Mouse (Mus musculus) bone marrow, adult 2 months (tissue): ENCODE measurements around the gene Rbbp5.

Experiments
- CTCF ChIP-seq: fragments of 200-500 bp; IDR thresholded peaks from 2 replicates; pipeline ENCODE4 v1.5.1; 2011; ENCODE audit warnings: low read length, control low read depth; ENCODE audit not compliant: control insufficient read depth, insufficient read depth
- POLR2A ChIP-seq: fragments of 200-500 bp; IDR thresholded peaks from 2 replicates; pipeline ENCODE4 v1.6.1; 2011; ENCODE audit warnings: low read depth, mild to moderate bottlenecking, control low read depth, low read length, borderline replicate concordance; ENCODE audit not compliant: control insufficient read depth

DNA sequence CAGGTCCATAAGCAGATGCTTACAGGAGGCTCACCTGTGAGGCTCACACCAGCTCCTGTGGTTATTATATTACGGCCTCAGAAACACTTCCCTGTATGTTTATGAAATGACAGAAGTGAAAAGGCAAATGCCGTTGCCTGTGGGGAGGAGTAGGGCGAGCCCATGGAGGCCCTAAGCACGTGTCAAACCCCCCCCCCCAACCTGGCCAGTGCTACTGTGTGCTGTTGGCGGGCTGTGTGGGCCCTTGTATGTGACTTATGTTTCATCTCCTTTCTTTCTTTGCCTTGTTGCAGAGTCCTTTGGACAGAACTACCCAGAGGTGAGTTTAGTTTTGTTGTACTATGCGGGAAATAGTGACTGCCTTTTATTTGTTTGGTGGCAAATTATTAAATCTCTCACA is 6.6 kb downstream of the Rbbp5 start:
- TF ChIP-seq POLR2A (no peak), CTCF (no peak)
